Mouse (Mus musculus) MEL (cell line): ENCODE data around the gene Ivns1abp.

Source experiments
- CTCF ChIP-seq, 3 experiments: IDR thresholded peaks in 2 of 3; conservative IDR thresholded peaks in 1 of 3; 2 replicates each; pipeline ENCODE4 v1.5.1; 2011 to 2012; ENCODE audit warnings: low read length in 3 of 3, low read depth in 2 of 3, mild to moderate bottlenecking in 2 of 3, improper control_type of control experiment in 1 of 3, inconsistent platforms in 1 of 3, mixed read lengths in 1 of 3, moderate library complexity in 1 of 3; ENCODE audit not compliant: control insufficient read depth in 1 of 3, insufficient read depth in 1 of 3, poor library complexity in 1 of 3, severe bottlenecking in 1 of 3
- GATA1 ChIP-seq: IDR thresholded peaks from 2 replicates; pipeline ENCODE4 v1.6.1; 2011; ENCODE audit warnings: low read depth, low read length, improper control_type of control experiment
- MAFK ChIP-seq: IDR thresholded peaks from 2 replicates; pipeline ENCODE4 v1.6.1; 2011; ENCODE audit warnings: low read depth, mild to moderate bottlenecking, low read length, improper control_type of control experiment, borderline replicate concordance
- MEF2A ChIP-seq: IDR thresholded peaks from 2 replicates; pipeline ENCODE4 v1.6.1; 2014; ENCODE audit warnings: low read depth, mild to moderate bottlenecking, inconsistent platforms, low read length, improper control_type of control experiment; ENCODE audit not compliant: poor library complexity, insufficient replicate concordance, severe bottlenecking; ENCODE audit errors: extremely low read depth
- POLR2A ChIP-seq, 2 experiments: IDR thresholded peaks; 2 replicates each; pipeline ENCODE4 v1.6.1; 2011 to 2012; ENCODE audit warnings: low read length in 2 of 2, mild to moderate bottlenecking in 2 of 2, control low read depth in 1 of 2, improper control_type of control experiment in 1 of 2, low read depth in 1 of 2, moderate library complexity in 1 of 2; ENCODE audit not compliant: control insufficient read depth in 1 of 2, insufficient read depth in 1 of 2, poor library complexity in 1 of 2
- TCF12 ChIP-seq: IDR thresholded peaks from 2 replicates; pipeline ENCODE4 v1.6.1; 2014; ENCODE audit warnings: low read depth, mild to moderate bottlenecking, inconsistent platforms, low read length, improper control_type of control experiment, moderate library complexity
- ZNF384 ChIP-seq: IDR thresholded peaks from 2 replicates; pipeline ENCODE4 v1.6.1; 2012; ENCODE audit warnings: low read depth, mild to moderate bottlenecking, inconsistent platforms, low read length, improper control_type of control experiment

GRCm38 (mm10) chr1:151368444-151368843 lies 24.2 kb downstream of the Ivns1abp start:
- TF ChIP-seq MEF2A (no peak), CTCF (IDR thresholded peaks at IDR 0.05 in 2 of 3, conservative IDR thresholded peaks at IDR 0.05 in 1 of 3; ENCODE audit: control insufficient read depth in 1 of 3, insufficient read depth in 1 of 3, low read depth in 2 of 3, low read length in 3 of 3, poor library complexity in 1 of 3, severe bottlenecking in 1 of 3) (no peak), GATA1 (no peak), MAFK (no peak), POLR2A (IDR thresholded peaks at IDR 0.05; ENCODE audit: control insufficient read depth in 1 of 2, insufficient read depth in 1 of 2, low read depth in 1 of 2, low read length in 2 of 2, poor library complexity in 1 of 2) (no peak), ZNF384 (no peak), TCF12 (no peak)
